Mouse (Mus musculus) left cerebral cortex, postnatal 36 days (tissue): Measurements from ENCODE around the gene Lonp2. TPM values are rescaled to one million over a fixed set of nuclear protein-coding genes. Genes with fewer than 3 reads are reported as not detected.

Experiments
- DNase-seq, 2 experiments: peaks; one replicate each; pipeline ENCODE4 v3.0.0; 2021 to 2022; ENCODE audit warnings: low spot score in 2 of 2, mixed read lengths in 1 of 2
- intact Hi-C: fragments of 180-260 bp; cut with DNase I; formaldehyde crosslinking; loops from one replicate; pipeline ENCODE4 v1.15.1; 2025
- total RNA-seq, 2 experiments: library from RNA; stranded (reverse); gene quantifications; 2 replicates each; pipeline ENCODE4 v1.2.3; 2021

Lonp2 gene
- total RNA-seq, 2 experiments from 2014 or later: 65.9 to 67.0 TPM

DNA sequence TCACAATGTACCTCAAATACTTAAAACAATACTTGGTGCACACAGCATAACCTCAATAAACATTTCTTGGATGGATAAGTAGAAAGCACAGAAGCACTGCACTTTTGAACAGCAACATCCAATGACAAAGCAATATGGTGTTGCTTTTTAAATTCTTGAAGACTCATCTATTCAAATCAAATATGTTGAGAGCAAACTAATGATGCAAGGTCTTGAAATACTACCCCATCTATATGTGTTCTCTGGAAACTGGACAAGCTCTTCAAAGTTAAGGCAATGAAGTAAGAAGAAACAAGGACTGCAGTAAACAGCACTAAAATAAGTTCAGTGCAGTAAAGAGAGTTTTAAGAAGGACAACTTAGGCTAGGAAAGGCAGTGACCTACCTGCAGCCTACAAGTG, 117.1 kb downstream of the Lonp2 start:
- intact Hi-C loops: no loop called here
- DNase-seq: no peak

DNA sequence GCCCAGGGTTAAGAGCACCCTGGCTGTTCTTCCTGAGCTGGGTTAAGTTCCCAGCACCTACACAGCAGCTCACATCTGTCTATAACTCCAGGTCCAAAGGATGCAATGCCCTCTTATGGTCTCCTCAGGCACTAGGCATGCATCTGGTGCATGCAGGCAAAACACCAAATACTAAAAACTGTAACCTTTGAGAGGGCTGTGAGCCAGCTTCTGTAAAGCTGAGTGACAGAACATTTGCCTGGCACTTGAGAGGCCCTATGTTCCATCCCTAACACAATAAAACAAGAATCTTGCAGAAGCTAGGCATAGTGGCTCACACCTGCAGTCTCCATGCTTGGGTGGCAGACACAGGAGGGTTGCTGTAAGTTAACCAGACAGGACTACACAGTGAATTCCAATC, 117.8 kb downstream of the Lonp2 start:
- intact Hi-C loops: no loop called here
- no peak for DNase-seq

DNA sequence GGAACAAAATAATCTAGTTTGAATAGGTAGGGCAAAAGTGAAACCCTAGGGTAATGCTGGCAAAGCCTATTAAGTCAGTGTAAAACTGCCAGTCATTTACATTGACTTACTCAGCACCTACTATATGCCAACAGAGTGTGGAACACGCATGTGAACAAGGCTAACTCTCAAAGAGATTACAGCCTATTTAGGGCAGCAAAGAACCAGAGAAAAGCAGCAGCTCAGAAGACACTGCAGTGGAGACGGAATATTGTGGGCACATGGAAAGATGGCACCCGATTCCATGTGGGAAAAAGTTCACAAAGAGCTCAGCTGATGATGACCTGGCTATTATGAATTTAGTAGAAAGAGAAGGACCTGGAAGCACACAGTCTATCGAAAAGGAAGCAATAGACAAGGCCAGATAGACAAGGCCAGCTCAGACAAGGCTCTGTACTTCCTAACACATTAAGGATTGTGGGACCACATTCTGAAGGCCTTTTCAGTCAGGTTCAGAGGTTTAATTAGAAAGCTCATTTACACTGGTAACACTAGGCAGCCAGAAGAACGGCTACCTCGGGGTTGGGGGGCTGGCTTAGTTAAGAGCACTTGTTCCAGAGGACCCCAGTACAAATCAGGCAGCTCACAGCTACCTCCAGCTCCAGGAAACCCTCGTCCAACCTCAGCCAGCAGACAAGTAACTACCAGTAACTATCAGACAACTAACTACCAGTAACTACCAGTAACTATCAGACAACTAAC, 118.9 kb downstream of the Lonp2 start:
- no peak for DNase-seq
- intact Hi-C loops: no loop called here

DNA sequence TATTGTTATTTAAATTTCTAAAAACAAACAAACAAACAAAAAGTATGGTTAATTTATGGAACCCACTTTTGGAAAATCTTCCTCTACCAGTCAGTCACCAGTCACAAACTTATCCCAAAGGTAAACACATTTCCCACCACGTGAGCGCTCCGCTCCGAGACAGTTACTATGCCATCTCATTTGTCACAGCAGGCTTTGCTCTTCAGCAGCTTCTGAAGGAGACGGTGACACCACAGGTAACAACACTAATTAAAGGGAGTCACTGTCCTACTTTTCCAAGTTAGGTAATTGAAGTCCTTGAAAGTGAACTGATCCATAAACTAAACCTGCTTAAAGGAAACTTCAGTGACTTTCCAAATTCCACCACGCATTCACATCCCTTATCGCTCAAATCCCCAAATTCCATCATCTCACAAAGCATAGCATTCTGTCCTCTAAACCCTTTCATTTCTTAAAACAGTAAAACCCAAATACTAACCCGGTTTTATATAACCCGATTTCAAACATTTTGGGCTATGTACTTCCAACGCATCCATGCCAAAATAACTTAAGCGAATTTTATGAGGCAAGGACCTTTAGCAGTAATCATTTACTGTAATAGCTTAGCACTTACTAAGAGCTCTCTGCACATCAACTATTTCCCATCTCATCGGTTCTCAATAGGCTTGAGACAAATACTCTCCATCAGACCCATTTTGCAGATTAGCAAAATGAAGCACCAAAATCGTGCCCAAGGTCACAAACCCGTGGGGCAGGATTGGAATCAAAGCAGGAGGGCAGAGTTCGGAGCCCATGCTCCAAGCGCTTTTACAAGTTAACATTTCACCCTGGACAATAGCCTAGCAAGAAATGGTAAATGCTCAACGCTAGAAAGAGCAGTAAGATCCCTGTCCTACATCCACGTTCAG, 120.7 kb downstream of the Lonp2 start:
- no peak for DNase-seq
- intact Hi-C loops: loop anchor here (5.0 kb wide), 1 partner anchor 138 kb away; no protein-coding TSS in a partner anchor

DNA sequence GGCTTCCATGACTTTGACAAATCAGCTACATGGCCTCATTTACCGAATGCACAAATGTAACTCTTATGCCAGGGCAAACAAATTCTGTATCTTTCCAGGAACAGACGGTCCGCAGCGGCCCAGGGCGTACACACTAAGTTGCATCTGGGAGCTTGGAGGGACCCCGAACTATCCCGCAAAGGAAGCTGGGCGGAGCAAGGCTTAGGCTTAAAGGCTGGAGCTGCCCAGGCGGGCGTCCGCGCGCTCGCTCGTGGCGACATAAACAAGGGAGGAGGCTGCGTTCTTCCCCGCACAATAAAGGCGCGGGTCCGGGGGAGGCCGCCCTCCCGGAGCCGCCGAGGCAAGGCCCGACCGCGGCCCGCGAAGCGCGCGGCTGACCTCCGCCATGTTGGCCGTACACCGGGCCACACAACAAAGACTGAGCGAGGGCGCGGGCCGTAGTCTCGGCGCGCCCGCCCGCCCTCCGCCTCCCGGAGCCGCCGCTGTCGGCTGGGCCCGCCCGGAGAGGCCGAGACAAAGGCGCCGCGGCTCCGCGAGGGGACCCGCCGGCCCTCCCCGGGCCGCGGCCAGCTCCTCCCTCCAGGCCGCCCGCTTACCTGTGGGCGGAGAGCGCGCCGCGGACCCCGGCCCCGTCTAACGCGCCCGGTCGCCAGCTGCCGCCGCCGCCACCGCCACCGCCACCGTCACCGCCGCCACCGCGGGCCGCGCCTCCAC, 121.5 kb downstream of the Lonp2 start, which contains the start of the genes Gm10638 and Siah1a:
Gene Gm10638 (plus strand): TSS at position 479 of the 714 bp plus-strand sequence.
Gene Siah1a (minus strand): TSS at position 714 of the 714 bp plus-strand sequence.
- intact Hi-C loops: loop anchor here (5.0 kb wide), 1 partner anchor 137 kb away; no protein-coding TSS in a partner anchor
- DNase-seq: peak; percentile 66 to 74

DNA sequence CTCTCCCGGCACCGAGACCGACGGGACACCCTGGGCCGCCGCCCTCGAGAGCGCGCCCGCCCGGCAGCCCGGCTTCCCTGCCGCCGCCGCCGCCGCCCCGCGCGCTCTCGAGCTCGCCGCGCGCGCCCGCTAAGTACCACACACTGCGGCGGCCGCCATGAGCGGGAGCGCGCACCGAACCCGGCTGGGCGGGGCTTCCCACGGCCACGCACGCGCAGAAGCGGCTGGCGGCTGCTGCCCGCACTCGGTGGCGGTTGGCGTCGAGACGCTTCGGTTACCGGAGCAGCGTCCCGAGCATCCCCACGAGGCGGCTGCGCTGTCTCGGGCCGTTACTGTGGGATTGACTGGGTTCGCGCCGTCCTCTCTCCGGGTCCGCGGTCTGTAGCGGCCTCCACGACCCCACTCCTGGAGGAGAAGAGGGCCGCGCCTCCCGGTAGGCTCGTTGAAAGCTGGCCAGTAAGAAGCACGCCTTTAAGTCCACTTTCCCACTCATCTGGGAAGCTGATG, 122.1 kb downstream of the Lonp2 start:
- peak; percentile 93 to 96 for DNase-seq
- intact Hi-C loops: loop anchor here (5.0 kb wide), 1 partner anchor 136 kb away; no protein-coding TSS in a partner anchor

DNA sequence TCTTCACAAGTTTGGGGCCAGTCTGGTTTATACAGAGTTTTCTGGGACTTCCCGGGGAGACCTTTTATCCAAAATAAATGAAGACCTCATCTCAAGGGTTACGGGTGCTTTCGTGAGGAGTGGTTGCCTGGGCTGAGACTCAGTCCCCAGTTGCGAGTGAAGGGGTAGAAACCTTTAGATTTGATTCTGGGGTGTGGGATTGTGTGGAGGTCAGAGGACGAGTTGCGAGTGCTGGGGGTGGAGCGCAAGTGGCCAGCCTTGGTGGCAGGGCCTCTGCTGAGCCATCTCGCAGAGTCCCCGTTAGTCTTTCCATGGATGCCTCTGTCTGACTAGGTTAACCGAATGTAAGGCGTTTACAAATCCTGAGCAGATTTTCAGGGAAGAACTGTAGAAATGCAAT, 122.7 kb downstream of the Lonp2 start:
- DNase-seq: no peak
- intact Hi-C loops: loop anchor here (5.0 kb wide), 1 partner anchor 136 kb away; no protein-coding TSS in a partner anchor

DNA sequence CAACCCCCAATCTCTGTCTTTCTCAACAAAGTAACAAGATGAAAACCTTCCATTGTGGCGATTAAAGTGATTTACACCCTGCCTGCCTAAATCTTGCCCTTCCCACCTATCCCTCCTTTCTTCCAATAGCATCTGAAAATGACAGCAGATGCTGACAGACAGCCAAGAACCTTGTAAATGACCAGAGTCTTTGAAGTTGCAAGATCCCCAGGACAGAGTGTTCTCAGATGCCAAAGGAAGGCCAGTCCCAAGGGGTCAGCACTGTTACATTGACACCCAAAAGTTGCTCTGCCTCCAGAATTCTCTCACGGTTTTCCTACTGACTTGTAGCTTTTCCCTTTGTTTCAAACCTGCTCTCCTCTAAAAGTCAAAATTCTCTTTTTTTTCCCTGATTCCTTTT, 126.0 kb downstream of the Lonp2 start:
- intact Hi-C loops: loop anchor here (5.0 kb wide), 1 partner anchor 132 kb away; no protein-coding TSS in a partner anchor

DNA sequence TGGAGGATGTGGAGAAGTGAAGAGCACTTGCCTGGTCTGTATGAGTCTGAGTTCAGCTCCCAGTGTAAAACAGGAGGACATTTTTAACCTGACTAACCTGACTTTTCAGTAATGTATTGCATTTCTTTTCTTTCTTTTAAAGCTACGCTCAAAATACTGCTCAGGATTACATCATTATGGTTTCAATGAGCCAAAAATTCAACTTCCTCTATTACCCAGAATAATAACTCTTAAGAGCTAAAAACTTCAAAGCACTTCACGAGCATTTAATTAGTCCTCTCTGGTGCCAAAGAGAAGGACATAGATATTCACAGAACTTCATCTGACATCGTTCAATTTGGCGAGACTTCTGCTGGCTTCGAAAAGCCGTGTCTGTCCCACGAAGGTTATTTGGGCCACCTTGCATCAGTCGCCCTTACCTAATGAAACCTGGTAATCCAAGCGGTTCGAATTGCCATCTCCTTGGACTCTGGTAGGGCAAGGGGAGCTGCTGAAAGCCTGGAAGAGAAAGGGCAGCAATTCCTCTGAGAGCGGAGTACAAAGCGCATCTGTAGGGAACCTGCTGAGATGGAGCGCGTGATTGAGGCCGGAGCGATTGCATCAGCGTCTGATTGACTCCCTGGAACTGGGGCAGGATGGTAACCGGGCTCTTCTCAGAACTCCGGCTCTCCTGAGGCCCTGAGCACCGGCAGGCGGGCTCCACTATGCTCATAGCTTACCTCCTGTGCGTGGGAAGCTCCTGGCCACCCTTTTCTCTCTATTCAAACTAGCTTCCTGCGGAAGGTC, 133.3 kb downstream of the Lonp2 start:
- peak; percentile 45 to 52 for DNase-seq

More for the DNA sequence above, 126.0 kb downstream of the Lonp2 start:
- no peak for DNase-seq

DNA sequence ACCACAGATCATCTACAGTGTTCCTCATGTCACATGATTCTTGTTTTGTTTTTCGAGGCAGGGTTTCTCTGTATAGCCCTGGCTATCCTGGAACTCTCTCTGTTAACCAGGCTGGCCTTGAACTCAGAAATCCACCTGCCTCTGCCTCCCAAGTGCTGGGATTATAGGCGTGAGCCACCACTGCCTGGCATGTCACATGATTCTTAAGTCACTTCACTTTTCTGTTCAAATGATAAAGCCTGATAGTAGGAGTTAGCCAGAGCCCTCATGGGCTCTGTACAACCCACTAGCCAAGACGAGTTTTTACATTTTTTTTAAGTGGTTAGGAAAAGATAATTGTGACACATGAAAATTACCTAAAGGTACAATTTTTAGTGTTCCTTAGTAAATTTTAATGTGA, 134.8 kb downstream of the Lonp2 start:
- intact Hi-C loops: no loop called here
- DNase-seq: no peak

More for the DNA sequence above, 133.3 kb downstream of the Lonp2 start:
- intact Hi-C loops: no loop called here

DNA sequence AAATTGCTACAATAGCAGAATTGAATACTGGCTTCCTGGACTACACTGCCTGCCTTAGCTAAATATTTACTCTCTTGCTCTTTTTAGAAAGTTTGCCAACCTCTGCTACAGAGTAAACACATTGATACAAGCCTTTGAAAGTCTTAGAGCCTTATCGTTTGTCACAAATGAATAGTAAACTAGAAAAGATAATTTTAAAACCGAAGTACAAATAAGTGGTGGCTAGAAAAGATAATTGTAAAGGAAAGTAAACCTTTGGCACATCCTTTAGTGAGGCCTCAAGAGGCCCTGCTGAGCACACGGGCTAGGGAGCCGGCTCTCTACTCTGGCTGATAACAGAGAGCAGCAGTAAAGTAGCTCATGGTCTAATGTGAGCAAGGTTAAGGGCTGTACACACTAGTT, 135.2 kb downstream of the Lonp2 start:
- DNase-seq: no peak
- intact Hi-C loops: no loop called here

DNA sequence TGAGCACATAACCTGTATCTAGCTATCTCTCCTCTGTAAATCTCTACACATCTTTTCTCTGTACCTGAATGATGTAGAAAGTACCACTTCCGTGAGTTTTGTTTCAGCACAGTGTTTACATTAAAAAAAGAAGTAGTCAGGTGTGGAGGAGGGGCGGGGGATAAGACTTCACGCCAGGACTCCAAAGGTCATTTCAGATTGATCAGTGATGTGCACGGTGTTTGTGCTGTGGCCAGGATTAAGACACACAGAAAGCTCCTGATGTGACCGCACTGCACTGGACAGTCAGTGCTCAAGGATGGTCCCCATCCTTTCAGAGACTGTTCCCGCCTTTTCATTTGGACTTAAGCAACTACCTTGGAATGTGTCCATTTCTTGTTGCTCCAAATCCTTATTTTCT, 136.9 kb downstream of the Lonp2 start:
- no peak for DNase-seq
- intact Hi-C loops: no loop called here

DNA sequence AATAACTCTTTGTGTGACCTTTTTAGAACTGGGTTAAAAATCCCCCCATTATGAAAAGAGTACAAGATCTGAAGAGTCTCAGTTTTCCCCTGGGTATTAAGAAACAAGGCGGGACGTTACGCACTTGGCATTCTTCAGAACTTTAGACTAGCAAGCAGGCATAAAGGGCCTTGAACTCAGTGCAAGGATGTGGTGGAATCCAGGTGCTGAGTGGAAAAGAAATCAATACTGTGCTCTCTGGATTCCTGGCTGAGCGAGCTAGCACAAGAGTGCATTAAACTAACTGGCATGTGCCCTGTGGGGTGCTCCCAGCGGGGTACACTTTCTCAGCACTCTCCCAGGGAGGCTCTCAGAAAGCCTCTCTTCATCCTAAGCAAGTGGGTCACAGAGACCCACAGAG, 139.0 kb downstream of the Lonp2 start:
- DNase-seq: no peak
- intact Hi-C loops: no loop called here

DNA sequence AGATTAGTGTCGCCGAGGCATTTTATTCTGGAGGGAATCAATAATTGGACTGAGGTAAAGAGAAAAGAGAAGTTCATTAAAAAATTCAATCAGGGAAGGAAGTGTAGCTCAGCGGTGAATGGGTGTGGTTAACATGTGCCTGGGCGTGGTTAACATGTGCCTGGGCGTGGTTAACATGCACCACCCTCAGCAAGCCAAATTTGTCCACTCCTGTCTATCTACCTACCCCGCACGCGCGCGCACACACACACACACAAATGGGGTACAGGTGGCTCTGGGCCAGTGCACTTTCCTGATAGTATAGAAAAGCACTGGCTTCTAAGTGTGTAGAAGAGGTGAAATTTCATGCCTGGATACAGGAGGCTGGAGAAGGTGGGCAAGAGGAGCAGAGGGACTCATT, 141.3 kb downstream of the Lonp2 start:
- no peak for DNase-seq
- intact Hi-C loops: no loop called here

DNA sequence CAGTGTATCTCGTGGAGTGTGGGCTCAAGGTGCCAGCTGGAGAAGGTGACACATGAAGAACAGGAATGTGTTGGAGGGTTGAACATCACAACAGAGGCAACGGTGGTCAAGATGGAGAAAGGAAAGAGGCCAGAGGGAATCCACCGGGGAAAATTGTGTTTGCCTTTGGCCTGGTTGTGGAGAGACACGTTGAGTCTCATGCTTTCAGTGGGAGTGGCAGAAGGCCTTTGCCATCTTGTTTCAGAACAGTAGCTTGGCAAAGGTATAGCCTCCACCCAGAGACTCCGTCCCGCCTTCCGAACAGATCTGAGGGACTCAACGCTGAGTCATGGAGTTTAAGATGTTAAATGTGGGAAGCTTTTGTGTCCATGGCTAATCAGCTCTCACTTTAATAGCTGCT, 141.8 kb downstream of the Lonp2 start:
- DNase-seq: no peak
- intact Hi-C loops: no loop called here

DNA sequence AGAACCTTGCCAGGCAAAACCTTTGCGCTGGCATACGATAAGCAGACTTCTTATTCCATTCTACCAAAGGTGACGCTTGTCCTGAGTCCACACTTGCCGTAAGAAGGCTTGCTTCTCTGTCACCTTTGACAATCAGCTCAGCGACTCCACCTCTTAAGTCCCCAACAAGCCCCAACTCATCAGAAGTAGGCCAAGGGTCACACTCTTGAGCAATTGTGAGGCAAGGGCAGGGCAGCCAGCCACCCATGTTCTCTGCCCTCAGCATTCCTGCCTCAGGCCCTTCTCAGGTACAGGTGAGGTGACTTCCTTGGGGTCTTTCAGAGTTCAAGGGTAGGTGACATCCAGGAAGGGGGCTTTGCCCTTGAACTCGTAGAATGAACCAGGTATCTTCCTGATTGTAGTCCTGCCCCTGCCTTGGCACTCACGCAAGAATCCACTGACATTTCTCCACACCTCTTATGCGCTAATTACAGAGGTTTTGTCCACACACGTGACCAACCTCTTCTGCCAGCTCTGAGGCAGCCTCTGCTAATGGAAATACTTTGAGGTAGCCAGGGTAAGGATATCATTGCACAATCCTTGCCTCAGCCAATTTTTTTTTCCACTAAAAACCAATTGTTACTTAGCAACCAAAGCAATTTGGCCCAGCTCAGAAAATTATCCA, 142.8 kb downstream of the Lonp2 start:
- DNase-seq: no peak
- intact Hi-C loops: no loop called here

DNA sequence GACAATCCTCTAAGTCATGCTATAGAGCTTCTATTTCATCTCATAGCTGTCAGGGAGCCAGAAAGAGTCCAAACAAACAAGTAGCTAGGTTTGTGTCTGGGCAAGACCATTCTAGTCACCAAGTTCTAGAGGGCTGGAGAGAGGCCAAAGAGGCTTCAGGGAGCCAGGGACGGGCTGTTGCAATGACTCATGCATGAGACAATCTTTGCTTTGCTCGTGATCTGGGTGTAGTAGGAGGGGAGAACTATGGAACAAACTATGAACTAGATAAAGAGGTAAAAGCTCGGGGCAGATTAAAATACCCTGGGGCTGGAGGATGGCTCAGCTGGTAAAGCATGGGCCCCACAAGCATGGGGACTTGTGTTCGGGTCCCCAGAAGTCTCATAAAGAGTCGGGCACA, 144.7 kb downstream of the Lonp2 start:
- peak; percentile 40 for DNase-seq
- intact Hi-C loops: no loop called here
